Mouse (Mus musculus): ENCODE results near the gene Syt11. TPM values are rescaled to one million over a fixed set of nuclear protein-coding genes. Genes with fewer than 3 reads are reported as not detected.
"Not testable (repeated sequence)": the region's sequence is repeated elsewhere in the genome, so short reads cannot be mapped to it uniquely, and the experiment has no call there.

The Syt11 gene
- 4.7 and 4.9 TPM in 2 replicates for polyA plus RNA-seq (2012; rRNA removed)

DNA sequence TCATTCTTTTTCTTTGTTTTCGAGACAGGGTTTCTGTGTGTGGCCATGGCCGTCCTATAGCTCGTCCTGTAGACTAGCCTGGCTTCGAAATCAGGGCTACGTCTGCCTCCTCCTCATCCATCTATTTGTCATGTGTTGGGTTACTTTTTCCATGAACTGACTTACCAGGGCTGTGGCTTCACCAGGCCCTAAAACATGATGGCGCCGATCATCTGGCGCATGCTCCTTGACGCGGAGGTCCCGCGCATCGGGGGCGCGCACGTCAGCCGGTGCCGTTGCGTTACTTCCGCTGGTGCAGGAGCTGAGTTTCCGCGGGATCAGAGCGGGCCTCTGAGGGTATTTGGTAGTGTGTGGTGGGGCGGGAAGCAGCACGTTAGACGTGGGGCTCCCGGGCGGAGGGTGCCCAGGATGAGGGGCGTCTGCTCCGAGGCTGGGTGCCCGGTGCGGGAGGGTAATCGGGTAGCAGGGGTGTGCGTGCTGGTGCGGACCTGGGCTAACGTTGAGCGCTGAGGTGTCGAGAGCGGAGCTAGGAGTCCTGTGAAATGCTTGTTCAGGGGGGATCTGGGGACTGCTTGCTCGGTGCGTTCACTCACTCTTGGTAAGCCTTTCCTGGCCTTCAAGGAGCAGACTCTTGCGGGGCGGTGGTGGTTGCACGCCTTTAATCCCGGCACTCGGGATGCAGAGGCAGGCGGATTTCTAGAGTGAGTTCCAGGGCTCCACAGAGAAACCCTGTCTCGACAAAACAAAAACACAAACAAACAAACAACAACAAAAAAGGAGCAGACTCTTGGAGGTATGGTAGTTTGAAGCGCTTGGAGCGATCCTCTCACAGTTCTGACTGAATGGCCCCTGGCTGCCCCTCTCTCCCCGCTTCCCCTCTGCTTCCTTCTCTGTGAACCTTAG lies at the start of gene Syt11:
Syt11 (minus strand) TSS at position 226 of the 903 bp plus-strand sequence.
- WGBS, result 5% methylated on average over 37 of the region's 51 CpGs
- not testable (repeated sequence) for DNase-seq (ENCODE audit: low read depth, low spot score)

DNA sequence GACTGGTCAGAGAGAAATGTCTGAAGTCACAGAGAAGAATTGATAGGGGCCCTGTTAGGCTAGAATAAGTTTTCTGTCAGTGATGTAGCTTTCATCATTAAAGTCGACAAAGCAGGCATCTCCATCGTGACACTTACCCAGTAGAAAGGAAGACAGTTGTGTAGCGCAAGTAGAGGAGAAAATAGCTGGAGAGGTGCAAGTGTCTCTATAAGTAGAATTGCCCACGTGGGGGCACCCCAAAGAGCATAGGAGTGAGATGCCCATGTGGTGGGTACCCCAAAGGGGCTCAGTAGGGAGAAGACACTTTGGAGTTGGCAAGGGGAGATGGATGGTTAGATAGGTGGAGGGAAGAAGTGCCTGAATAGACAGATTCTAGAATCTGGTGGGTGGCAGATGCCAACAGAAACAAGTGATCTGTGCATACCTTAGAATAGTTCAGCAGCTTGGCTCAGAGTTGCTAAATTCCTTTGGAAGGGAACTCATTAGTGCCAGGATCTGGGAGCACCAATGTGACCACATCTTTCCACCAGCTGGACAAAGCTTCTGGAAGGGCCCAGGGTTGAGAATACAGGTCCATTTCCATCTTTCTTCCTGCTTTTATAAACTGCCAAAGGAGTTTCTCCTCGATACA lies 29.1 kb upstream of the Syt11 start:
- WGBS, result 90% methylated on average over 5 of the region's 5 CpGs
- DNase-seq (ENCODE audit: low read depth, low spot score), result no peak

DNA sequence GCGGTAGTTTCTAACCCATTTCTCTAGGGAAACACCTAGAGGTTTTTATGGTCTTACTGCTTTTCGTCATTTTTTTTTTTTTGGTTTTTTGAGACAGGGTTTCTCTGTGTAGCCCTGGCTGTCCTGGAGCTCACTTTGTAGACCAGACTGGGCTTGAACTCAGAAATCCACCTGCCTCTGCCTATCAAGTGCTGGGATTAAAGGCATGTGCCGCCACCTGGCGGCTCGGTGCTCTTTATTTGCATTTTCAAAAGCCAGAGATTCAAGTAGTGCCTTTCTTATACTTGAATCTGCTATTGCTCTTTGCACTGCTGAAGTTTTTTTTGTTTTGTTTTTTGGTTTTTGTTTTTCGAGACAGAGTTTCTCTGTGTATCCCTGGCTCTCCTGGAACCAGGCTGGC lies 22.5 kb upstream of the Syt11 start:
- 86% methylated on average over 6 of the region's 6 CpGs for WGBS
- not testable (repeated sequence) for DNase-seq (ENCODE audit: low read depth, low spot score)

DNA sequence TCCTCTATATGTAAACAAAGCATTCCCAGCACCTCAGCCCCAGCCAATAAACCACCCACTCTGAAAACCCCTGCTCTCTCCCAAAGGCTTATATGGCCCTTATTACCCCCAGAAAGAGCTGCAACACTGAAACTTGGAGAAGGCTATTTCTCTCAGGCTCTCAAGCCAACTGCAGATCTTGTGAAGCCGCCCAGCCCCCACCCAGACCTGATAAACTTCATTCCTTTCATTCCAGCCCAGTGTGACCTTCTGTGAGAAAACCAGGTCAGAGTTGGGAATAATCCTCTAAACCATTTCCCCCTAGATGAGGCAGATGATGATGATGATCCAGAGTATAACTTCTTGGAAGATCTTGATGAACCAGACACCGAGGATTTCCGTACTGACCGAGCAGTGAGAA lies 13.1 kb upstream of the Syt11 start:
- WGBS, result 82% methylated on average over 3 of the region's 4 CpGs

DNA sequence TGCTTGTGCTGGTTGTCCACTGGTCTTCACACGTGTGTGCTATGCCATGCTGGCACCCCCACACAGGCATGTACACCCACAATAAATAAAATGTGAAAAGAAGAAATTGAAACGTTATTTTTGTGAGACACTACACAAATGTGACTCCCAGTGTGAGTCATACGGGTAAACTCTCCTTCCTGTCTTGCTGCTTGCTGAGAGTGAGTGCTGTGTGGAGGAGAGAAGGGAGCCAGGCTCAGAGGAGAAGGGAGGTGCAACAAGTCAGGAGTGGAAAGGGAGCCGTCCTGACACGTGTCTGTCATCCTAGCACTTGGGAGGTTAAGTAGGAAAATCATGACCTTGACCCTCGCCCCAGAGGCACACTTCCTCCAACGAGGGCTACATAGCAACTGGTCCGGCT lies 11.8 kb upstream of the Syt11 start:
- not testable (repeated sequence) for DNase-seq (ENCODE audit: low read depth, low spot score)
- WGBS, result no CpG with 5 or more reads among the region's 8 CpGs

More for the DNA sequence above, 13.1 kb upstream of the Syt11 start:
- DNase-seq (ENCODE audit: low read depth, low spot score), result not testable (repeated sequence)

DNA sequence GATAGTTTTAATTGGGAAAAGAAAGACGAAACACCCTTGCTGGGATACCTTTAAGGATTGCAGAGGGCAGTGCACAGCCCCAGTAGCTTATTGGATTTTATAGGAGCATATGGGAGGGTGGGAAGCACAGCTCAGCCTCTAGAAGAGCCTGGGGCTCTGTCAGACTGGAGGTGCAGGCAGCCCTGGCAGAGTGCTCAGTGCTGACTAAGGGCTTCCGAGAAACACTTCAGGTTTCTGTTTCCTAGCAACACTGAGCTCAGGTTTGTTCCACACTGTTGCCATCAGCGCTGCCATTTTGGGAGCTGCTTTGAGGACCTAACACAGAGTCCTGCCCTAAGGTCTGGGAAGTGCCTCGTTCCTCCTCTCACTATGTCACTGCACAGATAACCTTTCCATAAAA lies 11.4 kb upstream of the Syt11 start:
- 94% methylated on average over 1 of the region's 4 CpGs for WGBS
- DNase-seq (ENCODE audit: low read depth, low spot score), result not testable (repeated sequence)

DNA sequence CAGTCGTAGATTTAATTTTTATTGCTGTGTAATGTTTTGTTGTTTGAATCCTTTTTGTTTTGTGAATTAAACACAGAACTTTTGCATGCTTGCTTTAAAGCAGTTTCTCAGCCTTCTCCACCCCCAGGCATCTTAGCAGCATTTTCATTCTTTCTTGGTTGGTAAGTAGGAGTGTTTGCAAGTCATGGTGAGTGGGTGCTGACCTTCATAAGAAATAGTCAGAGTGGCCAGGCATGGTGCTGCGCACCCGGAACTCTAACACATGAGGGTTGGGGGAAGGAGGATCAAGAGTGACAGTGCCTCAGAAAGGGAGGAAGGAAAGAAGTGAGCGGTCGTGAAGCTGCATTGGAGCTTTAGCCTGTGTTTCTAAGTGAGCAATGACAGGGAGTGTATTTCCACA lies 9.9 kb upstream of the Syt11 start:
- 88% methylated on average over 5 of the region's 5 CpGs for WGBS
- DNase-seq (ENCODE audit: low read depth, low spot score), result no peak

DNA sequence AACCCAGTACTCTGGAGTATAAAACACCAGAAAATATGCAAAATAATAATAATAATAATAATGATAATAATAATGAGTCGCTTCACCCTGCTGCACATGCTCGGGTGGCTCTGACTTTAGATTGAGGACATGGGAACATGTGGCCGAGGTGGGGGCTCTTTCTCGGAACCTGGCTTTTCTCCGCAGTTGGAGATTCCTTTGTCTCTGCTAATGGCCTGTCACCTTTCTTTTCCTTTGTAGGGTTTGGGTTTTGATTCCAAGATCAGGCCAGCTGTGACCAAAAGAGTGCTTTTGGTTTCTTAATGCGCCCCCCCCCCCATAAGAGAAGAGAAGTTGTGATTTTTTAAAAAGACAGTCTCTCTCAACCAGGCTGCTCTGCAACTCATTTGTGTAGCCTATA lies 1.8 kb downstream of the Syt11 start:
- WGBS, result 90% methylated on average over 6 of the region's 6 CpGs
- not testable (repeated sequence) for DNase-seq (ENCODE audit: low read depth, low spot score)

DNA sequence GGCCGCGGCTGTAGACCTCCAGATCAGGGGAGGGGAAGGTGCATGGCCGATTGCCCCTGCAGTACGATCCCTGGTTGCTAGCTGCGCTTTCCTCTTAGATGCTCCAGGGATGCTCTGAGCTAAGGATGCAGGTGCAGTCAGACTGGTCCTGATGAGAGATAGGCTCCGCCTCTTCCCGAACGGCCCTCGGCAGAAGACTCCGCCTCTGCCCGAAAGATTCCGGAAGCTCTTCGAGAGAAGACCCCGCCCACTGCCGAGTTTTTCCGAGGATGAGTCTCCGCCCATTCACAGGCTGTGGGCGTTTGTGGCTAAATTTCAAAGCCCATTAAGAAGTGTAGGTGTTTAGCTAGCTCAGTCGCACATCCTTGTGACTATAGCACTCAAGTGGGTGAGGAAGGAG lies 2.6 kb downstream of the Syt11 start:
- DNase-seq (ENCODE audit: low read depth, low spot score), result not testable (repeated sequence)
- 2% methylated on average over 19 of the region's 19 CpGs for WGBS

DNA sequence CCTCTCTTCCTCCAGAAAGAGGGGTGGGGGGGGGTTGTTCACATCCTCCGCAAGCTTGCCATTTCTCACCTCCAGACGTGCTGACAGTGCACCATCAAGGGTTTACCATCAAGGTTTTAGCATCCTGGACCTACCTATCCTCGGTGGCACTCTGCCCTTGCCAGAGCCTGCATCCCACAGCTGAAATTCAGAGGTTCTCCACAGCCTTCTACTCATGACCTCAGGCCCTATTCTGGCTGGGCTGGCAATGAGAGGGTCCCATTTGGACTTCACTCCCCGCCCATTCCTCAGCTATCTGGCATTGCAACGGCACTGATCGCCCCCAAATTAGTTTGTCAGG lies 3.1 kb downstream of the Syt11 start:
- DNase-seq (ENCODE audit: low read depth, low spot score), result not testable (repeated sequence)
- WGBS, result 12% methylated on average over 3 of the region's 6 CpGs

DNA sequence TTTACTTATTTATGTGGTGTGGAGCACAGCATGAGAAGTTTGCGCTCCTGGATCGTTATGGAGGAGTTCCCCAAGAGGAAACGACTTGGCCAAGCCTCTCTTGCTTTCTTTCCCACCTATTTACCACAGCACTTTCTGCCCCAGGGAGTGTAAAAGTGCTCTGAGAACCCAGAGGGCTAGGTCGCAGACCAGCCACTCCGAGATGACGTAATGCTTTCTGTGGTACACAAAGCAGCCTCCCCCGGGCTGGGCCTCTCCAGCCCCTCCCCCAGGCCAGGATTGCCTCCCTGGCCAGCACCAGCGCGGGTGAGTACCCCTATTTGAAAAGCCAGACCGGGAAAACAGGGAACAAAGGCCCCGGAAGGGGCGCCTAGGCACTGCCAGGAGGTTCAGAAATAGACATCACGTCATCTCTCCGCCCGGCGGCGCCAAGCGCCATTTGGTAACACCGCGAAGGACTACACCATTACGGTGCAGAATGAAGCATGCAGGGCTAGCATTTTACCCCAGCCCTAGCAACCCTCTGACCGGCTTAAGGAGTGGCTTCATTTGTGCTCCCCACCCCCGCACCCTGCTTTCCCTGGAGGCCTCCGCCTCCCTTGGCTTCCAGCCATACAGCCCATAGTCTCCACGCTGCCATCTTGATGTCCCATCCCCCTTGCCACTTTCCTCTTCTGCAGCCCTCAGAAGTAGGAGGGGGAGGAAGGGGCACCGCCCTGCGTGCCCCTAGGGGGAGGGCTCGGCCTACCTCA lies 3.6 kb downstream of the Syt11 start:
- WGBS, result 2% methylated on average over 24 of the region's 28 CpGs
- not testable (repeated sequence) for DNase-seq (ENCODE audit: low read depth, low spot score)

DNA sequence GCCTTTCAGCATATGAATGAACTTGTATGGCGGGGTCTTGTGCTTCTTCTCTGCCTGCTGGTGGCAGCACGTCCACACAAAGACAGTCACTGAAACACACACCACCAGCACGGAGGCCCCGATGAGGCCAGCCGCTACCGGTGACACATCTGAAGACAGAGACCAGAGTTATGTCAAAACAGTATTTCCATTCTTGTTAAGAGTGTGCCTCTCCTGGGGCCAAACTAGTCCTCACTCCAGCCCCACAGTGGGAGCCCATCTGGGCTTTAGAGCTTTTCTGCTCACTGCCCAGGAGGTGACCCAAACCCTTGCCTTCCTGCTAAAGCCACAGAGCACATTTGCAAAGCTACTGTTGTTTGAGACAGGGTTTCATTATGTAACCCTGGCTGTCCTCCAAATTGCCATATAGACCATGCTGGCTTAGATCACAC lies 12.5 kb downstream of the Syt11 start:
- WGBS, result 67% methylated on average over 6 of the region's 6 CpGs
- DNase-seq (ENCODE audit: low read depth, low spot score), result no peak

DNA sequence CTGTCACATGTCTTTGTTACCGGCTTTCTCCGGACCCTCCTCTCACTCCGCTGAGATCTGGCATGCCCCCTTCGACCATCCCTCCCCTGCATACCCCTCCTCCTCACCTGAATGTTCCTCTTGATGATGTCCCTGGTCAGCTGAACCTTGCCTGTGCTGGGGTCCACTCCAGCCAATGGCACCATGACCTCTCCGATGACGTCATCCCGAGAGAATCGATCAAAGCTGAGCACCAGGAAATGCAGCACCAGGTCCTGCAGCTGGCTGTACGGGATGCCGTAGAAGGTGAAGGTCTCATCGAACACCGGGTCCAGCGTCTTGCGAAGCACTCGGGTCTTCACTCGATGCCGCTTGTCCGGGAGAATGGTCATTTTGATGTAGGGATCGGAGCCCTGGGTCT lies 13.3 kb downstream of the Syt11 start:
- DNase-seq (ENCODE audit: low read depth, low spot score), result no peak
- 89% methylated on average over 19 of the region's 19 CpGs for WGBS

DNA sequence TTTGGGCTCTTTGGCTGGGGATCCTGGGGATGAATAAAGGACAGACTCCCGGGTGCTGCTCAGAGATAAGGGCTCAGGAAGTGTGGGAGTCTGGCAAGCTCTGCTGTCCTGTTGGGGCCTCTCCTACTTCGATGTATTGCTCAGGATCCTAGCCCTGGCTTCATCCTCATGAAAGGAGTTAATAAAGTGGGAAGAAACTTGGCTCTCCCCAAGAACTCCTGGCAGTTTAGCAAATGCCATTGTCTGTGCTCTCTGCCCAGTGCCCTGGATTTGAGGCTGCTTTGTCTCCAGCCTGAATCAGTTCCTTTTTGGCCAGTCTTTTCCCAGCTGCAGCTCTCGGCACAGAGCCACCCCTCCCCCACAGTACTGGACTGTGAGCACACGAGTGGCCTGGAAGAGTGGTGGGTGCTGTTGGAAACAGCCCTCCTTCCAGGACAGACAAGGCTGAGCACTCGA lies 16.9 kb downstream of the Syt11 start:
- 23% methylated on average over 5 of the region's 5 CpGs for WGBS
- DNase-seq (ENCODE audit: low read depth, low spot score), result no peak

DNA sequence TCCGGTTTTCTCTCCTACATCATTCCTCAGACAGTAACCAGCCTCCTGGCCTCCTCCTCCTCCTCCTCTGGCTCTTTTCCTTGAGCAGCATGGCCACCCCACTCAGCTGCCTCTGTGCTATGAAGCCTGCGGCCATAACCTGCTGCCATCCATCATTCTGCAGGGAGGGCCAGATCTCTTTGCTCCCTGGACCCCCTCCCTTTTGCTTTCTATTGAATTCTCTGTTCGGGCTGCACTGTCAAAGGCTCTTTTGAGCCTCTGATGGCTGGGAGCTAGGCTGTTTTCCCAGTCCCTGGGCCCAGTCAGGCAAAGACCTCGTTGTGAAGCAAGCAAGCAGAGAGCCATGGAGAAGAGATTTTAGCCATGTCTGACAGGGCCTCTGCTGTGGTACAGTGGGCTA lies 18.7 kb downstream of the Syt11 start:
- 71% methylated on average over 4 of the region's 4 CpGs for WGBS
- DNase-seq (ENCODE audit: low read depth, low spot score), result no peak

DNA sequence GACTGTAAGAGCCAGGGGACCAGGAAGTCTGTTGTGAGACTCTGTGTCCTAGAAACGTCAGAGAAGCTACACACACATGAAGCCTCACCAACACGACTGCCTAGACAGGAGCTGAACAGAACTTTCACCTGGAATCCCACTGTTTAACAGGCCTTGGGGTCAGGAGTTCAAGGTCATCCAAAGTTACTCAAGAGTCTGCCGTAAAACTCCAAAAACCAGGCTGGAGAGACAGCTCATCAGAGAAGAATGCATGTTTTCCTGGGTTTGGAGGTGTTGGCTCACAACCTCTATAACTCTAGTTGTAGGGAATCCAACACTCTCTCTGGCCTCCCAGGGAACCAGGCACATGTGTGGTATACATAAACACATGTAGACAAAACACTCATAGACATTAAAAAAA lies 19.4 kb downstream of the Syt11 start:
- WGBS, result 50% methylated on average over 3 of the region's 3 CpGs
- no peak for DNase-seq (ENCODE audit: low read depth, low spot score)

DNA sequence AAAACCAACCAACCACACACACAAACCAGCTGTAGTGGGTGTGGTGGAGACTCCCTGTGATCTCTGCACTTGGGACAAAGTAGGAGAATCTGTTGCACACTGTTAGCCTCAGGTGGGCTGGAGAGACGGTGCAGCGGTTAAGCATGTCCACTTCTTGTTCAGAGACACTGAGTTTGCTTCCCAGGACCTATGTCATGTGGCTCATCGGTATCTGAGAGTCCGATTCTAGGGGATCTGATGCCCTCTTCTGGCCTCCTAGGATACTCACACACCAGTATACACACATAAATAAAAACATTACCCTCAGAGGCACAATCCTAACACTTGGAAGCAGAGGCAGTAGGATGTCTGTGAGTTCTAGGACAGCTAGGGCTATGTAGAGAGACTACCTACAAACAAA lies 20.7 kb downstream of the Syt11 start:
- peak; percentile 53 for DNase-seq (ENCODE audit: low read depth, low spot score)
- WGBS, result 26% methylated on average over 4 of the region's 4 CpGs

DNA sequence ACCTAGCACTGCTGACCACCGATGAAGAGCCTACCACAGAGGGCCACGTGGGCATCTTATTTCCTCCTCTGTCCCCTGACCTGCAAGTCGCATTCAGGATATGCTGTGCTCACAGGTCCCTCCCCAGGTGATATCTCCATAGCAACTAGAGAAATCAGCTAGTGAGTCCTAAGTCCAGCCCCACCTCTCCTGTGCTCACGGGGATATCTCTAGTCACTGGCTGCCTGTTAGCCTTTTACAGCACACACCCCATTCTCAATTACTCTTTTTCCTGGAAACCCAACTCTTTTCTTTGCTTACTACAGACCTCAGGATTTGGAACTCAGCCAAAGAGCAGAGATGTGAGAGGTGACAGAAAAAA lies 28.1 kb downstream of the Syt11 start:
- 32% methylated on average over 4 of the region's 4 CpGs for WGBS
- DNase-seq (ENCODE audit: low read depth, low spot score), result peak; percentile 95

DNA sequence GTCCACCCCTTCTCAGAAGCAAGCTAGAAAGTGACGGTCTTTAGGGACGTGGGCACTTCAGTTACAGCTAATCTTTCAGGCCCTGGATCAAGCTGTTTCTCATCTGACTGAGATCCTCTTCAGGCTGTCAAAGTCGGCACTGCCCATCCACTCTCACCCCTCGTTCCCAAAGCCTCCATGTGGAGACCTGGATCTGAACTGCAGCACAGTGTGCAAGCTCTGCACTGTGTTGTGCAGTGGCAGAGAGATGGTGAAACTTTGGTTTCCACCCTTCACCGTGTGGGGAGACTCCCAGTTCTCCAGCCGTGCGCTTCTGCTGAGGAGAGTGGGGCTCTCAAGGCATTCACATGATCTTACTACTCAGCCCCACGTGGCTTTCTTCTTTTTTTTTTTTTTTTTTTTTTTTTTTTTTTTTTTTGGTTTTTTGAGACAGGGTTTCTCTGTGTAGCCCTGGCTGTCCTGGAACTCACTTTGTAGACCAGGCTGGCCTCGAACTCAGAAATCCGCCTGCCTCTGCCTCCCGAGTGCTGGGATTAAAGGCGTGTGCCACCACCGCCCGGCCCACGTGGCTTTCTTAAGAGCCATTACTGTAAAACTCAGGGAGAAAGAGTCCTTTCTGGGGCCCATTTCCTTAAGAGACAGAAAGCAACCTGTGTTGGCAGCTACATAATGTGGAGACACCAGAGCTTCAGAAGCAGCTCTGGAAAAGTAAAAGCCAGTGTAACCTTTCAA lies 28.7 kb downstream of the Syt11 start:
- 49% methylated on average over 15 of the region's 15 CpGs for WGBS
- no peak for DNase-seq (ENCODE audit: low read depth, low spot score)

DNA sequence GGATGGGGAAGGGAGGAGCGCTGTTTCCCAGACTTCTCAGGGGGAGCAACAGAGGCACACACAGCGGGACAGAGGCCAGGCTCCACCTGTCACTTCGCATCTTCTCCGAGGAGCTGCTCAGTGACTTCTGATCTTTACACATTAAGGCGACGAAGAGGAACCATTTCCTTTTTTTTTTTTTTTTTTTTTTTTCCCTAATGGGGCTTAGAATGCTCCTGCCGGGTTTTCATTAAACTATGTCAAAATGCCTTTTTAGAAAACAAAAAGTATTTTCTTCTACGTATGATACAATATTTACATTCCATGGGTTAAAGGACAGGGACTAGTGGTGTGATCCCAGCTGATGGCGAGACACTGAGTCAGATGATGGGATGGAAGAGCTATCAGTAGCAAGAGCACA lies 29.4 kb downstream of the Syt11 start:
- WGBS, result 79% methylated on average over 9 of the region's 9 CpGs
- no peak for DNase-seq (ENCODE audit: low read depth, low spot score)
